Mouse (Mus musculus): ENCODE data around the gene Gm11549.

The Gm11549 gene

GRCm38 (mm10) chr3:36521073-36522060, at the start of gene Gm11549:
Gene Gm11549 (minus strand): TSS chr3:36521813.
- peak; percentile 54 for ATAC-seq (ENCODE audit: low TSS enrichment)

- ATAC-seq (ENCODE audit: low TSS enrichment) = no peak
Measured at GRCm38 (mm10) chr3:36569836-36570235, 48.2 kb upstream of the Gm11549 start.

DNA sequence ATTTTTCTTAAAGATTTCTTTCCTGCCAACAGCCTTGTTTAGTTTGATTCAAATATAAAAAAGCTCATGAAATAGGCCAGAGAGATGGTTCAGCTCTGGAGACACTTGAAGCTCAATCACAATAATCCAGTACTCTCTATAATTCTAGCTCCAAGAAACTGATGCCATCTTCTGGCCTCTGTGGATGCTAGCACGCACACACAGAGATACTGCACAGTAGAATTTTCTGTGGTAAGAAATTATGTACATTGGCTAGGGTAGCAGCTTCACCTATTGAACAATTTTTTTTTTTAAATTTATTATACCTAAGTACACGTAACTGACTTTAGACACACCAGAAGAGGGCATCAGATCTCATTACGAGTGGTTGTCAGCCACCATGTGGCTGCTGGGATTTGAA, 42.1 kb upstream of the Gm11549 start:
- ATAC-seq (ENCODE audit: low TSS enrichment) = no peak

GRCm38 (mm10) chr3:36559606-36560005, 38.0 kb upstream of the Gm11549 start:
- no peak for ATAC-seq (ENCODE audit: low TSS enrichment)

DNA sequence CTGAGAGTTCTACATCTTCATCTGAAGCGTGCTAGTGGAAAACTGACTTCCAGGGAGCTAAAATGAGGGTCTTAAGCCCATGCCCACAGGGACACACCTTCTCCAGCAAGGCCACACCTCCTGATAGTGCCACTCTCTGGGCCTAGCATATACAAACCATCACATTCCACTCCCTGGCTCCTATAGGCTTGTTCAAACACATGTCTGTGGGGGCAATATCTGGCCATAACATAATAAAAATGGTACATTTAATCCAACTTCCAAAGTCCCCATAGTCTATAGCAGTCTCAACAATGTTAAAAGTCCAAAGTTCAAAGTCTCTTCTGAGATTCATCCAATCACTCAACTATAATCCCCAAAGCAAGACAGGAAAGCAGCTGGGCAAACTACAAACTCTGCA, 36.0 kb upstream of the Gm11549 start:
- no peak for ATAC-seq (ENCODE audit: low TSS enrichment)

DNA sequence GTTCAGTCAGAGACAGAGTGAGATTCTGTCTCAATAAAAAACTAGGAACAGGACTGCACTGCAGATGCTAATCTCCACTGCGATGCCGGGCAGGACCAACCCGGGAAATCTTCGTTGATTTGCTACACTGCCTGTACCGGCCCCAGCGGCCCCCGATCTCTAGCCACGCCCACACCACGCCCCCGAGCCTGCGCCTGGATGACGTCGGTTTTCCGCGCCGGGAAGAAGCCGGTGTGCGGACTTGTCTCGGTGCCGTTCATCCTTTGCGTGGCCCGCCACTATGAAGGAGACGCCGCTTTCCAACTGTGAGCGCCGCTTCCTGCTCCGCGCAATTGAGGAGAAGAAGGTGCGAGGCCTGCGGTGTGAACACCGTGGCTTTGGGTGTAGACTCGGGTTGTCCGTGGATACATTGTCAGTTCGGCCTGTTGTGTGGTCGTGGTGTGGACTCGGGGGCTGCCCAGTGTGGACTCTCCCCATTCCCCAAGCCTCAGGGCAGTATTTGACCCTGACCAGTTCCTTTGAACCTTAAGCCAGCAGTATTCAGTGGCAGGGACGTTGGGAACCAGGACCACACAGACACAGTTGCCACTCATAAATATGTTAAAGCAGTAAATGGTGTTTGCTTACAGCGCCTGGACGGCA, 30.9 kb upstream of the Gm11549 start, which contains the start of gene Exosc9:
TSS of gene Exosc9 (plus strand) at position 201 of the 642 bp plus-strand sequence.
- peak; percentile 84 for ATAC-seq (ENCODE audit: low TSS enrichment)

- peak; percentile 71 for ATAC-seq (ENCODE audit: low TSS enrichment)
Measured at GRCm38 (mm10) chr3:36551851-36552384, 30.3 kb upstream of the Gm11549 start.

DNA sequence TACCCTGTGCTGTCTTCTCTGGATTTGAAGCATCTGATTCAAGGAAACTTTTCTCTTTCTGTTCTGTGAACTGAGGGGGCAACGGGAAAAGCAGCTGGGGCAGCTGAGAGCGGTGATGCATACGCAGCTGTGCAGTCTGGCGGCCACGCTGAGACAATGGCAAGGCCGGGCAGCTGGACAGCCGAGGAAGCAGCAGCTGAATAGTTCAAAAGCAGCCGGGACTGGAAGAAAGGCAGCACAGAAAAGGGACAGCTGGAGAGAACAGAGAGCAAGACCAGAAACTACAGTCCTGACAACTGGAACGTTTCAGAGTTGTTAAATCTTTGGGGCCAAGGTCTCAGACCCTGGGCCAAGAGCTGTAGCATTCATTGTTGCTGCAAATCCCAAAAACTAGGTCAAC, 29.7 kb upstream of the Gm11549 start:
- peak; percentile 39 for ATAC-seq (ENCODE audit: low TSS enrichment)

- peak; percentile 79 for ATAC-seq (ENCODE audit: low TSS enrichment)
Measured at GRCm38 (mm10) chr3:36544961-36545360, 23.3 kb upstream of the Gm11549 start.

GRCm38 (mm10) chr3:36541399-36541798, 19.8 kb upstream of the Gm11549 start:
- no peak for ATAC-seq (ENCODE audit: low TSS enrichment)

DNA sequence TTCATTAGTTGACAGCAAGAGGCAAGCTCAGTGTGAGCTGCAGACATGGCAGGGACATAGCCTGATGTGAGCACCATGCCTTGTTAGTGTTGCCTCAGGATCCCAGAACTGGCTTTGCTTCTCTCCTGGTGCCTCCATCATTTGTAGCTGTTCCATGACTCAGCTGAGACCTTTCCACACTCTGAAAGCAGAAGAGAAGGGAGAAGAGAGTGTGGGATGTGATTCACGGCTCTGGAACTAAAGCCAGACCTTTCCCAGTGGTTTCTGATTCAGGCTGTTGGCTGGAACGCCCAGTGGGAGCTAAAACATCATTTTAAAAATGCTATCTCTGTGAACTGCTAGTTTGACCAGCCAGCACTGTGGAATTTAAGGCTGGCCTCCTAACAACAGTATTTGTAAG, 19.1 kb upstream of the Gm11549 start:
- peak; percentile 62 for ATAC-seq (ENCODE audit: low TSS enrichment)

GRCm38 (mm10) chr3:36537701-36538470, 16.3 kb upstream of the Gm11549 start:
- peak; percentile 82 for ATAC-seq (ENCODE audit: low TSS enrichment)

- ATAC-seq (ENCODE audit: low TSS enrichment) = no peak
Measured at GRCm38 (mm10) chr3:36536041-36536440, 14.4 kb upstream of the Gm11549 start.

DNA sequence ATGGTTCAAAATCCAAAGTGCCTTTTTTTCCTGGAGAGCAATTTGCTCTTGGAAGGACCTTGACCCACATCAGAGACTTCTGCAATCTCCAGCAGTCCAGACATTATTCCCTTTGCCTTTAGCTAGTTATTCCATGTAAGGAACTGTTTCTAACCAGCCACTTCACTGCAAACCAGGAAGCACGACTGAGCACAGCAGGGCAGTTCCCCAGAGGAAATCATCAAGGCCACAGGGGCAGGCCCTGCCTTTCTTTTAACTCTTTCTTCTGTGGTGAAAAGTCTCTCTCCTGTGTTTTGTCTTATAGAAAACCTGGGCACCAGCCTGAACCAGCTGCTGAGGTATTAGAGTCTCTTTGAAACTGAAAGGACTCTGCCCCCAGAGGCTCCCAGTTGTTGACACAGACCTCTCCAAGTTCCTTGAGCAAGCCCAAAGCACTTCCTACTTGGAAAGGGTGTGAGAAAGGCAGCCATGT, 11.6 kb upstream of the Gm11549 start:
- ATAC-seq (ENCODE audit: low TSS enrichment) = no peak

- ATAC-seq (ENCODE audit: low TSS enrichment) = no peak
Measured at GRCm38 (mm10) chr3:36532738-36533137, 11.1 kb upstream of the Gm11549 start.

DNA sequence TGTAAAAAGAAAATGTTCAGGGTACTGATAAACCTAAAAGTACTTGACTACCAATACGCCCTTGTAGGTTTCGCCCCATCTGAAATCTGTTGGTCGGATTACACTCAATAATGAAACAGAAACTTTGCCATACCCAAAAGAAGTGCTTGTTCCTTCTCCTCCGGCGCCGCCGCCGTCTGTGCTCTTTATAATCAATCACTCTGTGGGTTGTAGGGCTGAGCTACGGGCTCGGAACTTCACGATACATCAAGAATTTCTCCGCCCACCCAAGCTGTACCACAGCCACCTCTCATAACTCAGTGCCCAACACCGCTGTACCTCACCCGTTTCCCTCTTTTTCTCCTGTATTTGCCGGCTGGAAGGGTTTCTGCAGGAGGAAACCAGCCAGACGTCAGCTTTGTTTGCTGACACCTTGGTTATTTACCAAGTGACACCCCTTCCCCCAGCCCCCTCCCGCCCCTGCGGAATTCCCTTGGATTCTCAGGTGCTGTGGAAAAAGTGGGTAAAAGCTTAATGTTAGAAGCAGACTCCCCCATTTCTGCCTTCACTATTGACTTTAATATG, 10.4 kb upstream of the Gm11549 start:
- peak; percentile 25; the same call in 1 of the 2 replicates for ATAC-seq (ENCODE audit: low TSS enrichment)

GRCm38 (mm10) chr3:36531242-36531641, 9.6 kb upstream of the Gm11549 start:
- peak; percentile 35; the same call in 1 of the 2 replicates for ATAC-seq (ENCODE audit: low TSS enrichment)

DNA sequence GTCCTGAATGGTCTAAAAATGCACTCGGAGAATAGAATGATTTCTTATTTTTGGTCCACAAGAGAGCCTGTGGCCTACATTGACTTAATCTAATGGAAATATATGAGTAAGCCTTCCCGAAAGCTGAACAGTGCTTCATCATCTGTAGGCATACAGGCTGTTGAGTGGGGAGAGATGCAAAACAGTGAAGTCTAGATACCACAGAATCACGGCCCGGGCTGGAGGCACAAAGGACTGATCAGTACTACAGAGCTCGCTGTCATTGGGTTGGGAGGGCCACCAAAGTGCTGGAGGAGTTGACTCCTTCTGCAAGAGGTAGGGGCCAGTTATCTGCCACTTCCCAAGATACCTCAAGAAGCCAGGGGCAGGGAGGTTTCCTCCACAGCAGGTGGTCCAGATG, 9.2 kb upstream of the Gm11549 start:
- peak; percentile 79 for ATAC-seq (ENCODE audit: low TSS enrichment)

- peak; percentile 79 for ATAC-seq (ENCODE audit: low TSS enrichment)
Measured at GRCm38 (mm10) chr3:36530345-36530744, 8.7 kb upstream of the Gm11549 start.

DNA sequence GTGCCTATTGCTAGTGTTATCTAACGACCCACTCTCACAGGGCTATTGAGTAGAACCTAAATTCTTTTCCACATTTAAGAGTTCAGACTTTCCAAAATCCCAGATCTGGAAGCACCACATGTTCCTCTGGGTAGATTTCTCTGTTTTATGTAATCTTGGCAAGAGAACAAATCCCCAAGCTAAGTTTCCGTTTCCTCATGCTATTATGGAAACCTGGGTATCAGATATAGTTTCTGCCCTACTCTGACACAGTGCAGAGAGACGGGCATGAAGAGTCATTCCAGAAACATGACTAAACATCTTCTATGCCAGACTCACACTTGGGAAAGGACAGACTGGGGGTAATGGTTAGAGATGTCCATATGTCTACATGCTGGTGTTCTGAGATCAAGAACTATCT, 2.9 kb upstream of the Gm11549 start:
- peak; percentile 53 for ATAC-seq (ENCODE audit: low TSS enrichment)

GRCm38 (mm10) chr3:36522137-36522536, 524 bp upstream of the Gm11549 start:
- ATAC-seq (ENCODE audit: low TSS enrichment) = no peak

Data from frontal cortex, adult (tissue).